8 mouse cellular contexts compared by ENCODE assay signal in genomic region chr7:145284293-145284692, GRCm38 (mm10). TPM values are rescaled to one million over a fixed set of nuclear protein-coding genes. Genes with fewer than 3 reads are reported as not detected.
DNase-seq lines count a peak whose midpoint lies in the region; ATAC-seq and TF ChIP-seq lines count a peak whose summit lies in the region.
"Had no signal": no experiment of that assay in that cellular context is flagged by ENCODE, and none has a peak within 500 bp of the region (broad histone marks: within the 10 kb centered on the region; RNA-seq: fewer than 3 reads in every experiment).

No protein-coding gene starts in this region.

- peaks cover 7% of the 10 kb centered on the region; the same call in 1 of the 2 replicates for H3K4me1 ChIP-seq in neural tube, embryonic 11.5 days (ENCODE audit: control insufficient read depth, insufficient read depth, low read length)
- H3K4me1 ChIP-seq in hindbrain, embryonic 14.5 days (replicated peaks; ENCODE audit: control insufficient read depth, insufficient read depth, low read length) = no peaks in the 10 kb centered on the region
- peaks cover 8% of the 10 kb centered on the region; the same call in 1 of the 2 replicates for H3K4me1 ChIP-seq in lung, postnatal 0 days (ENCODE audit: insufficient read depth, low read depth, low read length)

- peaks cover 2% of the 10 kb centered on the region; the same call in 1 of the 2 replicates for H3K36me3 ChIP-seq in neural tube, embryonic 11.5 days (ENCODE audit: control insufficient read depth, insufficient read depth, low read length)
- H3K36me3 ChIP-seq in hindbrain, embryonic 14.5 days (replicated peaks; ENCODE audit: control insufficient read depth, insufficient read depth) = no peaks in the 10 kb centered on the region
- H3K36me3 ChIP-seq in lung, postnatal 0 days (ENCODE audit: insufficient read depth, low read length) = no peaks in the 10 kb centered on the region; the same call in none of the 2 replicates

- no peak for TF ChIP-seq CTCF in lung, postnatal 0 days (IDR thresholded peaks at IDR 0.05)

- 76% methylated on average over 3 of the region's 3 CpGs for WGBS in neural tube, embryonic 11.5 days
- 64% methylated on average over 3 of the region's 3 CpGs for WGBS in hindbrain, embryonic 14.5 days
- WGBS in lung, postnatal 0 days = 30% methylated on average over 3 of the region's 3 CpGs

- H3K27ac ChIP-seq in neural tube, embryonic 11.5 days (ENCODE audit: low read depth, low read length) = no peak overlapping the region
- no peak overlapping the region for H3K27ac ChIP-seq in hindbrain, embryonic 14.5 days
- peak overlapping the region; percentile 85 for H3K27ac ChIP-seq in lung, postnatal 0 days (ENCODE audit: low read length)

- H3K9me3 ChIP-seq in neural tube, embryonic 11.5 days (ENCODE audit: control insufficient read depth, low read length) = no peaks in the 10 kb centered on the region
- no peaks in the 10 kb centered on the region for H3K9me3 ChIP-seq in hindbrain, embryonic 14.5 days (ENCODE audit: control insufficient read depth, low read length)
- no peaks in the 10 kb centered on the region for H3K9me3 ChIP-seq in lung, postnatal 0 days (ENCODE audit: low read length)

- peak overlapping the region; percentile 53; the same call in 1 of the 2 replicates for H3K4me2 ChIP-seq in neural tube, embryonic 11.5 days (ENCODE audit: low read depth)
- H3K4me2 ChIP-seq in hindbrain, embryonic 14.5 days (replicated peaks) = peak overlapping the region; percentile 50
- peak overlapping the region; percentile 66 for H3K4me2 ChIP-seq in lung, postnatal 0 days (replicated peaks; ENCODE audit: low read depth, low read length)

- H3K4me3 ChIP-seq in neural tube, embryonic 11.5 days (ENCODE audit: low read depth, low read length) = no peak overlapping the region
- H3K4me3 ChIP-seq in hindbrain, embryonic 14.5 days (replicated peaks; ENCODE audit: low read length) = no peak overlapping the region
- H3K4me3 ChIP-seq in lung, postnatal 0 days (ENCODE audit: low read depth, low read length) = peak overlapping the region; percentile 46; the same call in 1 of the 2 replicates

- TF ChIP-seq EP300 in lung, postnatal 0 days (IDR thresholded peaks at IDR 0.05) = peak; percentile 94

- no peaks in the 10 kb centered on the region for H3K27me3 ChIP-seq in neural tube, embryonic 11.5 days (ENCODE audit: control insufficient read depth, insufficient read depth, low read length)
- H3K27me3 ChIP-seq in hindbrain, embryonic 14.5 days (ENCODE audit: control insufficient read depth, insufficient read depth, low read length) = no peaks in the 10 kb centered on the region
- H3K27me3 ChIP-seq in lung, postnatal 0 days (replicated peaks; ENCODE audit: insufficient read depth, low read length) = no peaks in the 10 kb centered on the region

- no peak for ATAC-seq in neural tube, embryonic 11.5 days (ENCODE audit: insufficient read depth, low FRiP score, low TSS enrichment)
- ATAC-seq in hindbrain, embryonic 14.5 days (ENCODE audit: low FRiP score) = no peak
- ATAC-seq in lung, postnatal 0 days = peak; percentile 90

- DNase-seq in neural tube, embryonic 11.5 days (ENCODE audit: low spot score) = no peak
- no peak for DNase-seq in neural tube, embryonic 10.5 days (ENCODE audit: extremely low spot score, low spot score)
- DNase-seq in hindbrain, embryonic 14.5 days (ENCODE audit: low spot score) = no peak
- peak; percentile 92 for DNase-seq in lung, postnatal 0 days (ENCODE audit: low spot score)
- no peak for DNase-seq in adrenal gland, postnatal 10 days
- no peak for DNase-seq in right cerebral cortex, postnatal 36 days (ENCODE audit: low spot score in 2 of 2)
- no peak for DNase-seq in T-cell, adult 2 months (ENCODE audit: low spot score)

- H3K9ac ChIP-seq in neural tube, embryonic 11.5 days (ENCODE audit: low read length) = no peak overlapping the region
- H3K9ac ChIP-seq in hindbrain, embryonic 14.5 days = no peak overlapping the region
- H3K9ac ChIP-seq in lung, postnatal 0 days (replicated peaks; ENCODE audit: low read depth) = 0 out of 2 replicates have a peak overlapping the region, but pooled peaks have one; percentile 8

RNA-seq across cellular contexts. Expression of gene Tpcn2, which starts 0.5 kb away (rescaled TPM):
- 1.8 and 2.4 TPM in 2 replicates for polyA plus RNA-seq in neural tube, embryonic 11.5 days (2014; fragmentation: Nextera tagmentation; extraction: Ambion mirVana)
- 0.95 and 1.3 TPM in 2 replicates for polyA plus RNA-seq in hindbrain, embryonic 14.5 days (2014; fragmentation: Nextera tagmentation; extraction: Ambion mirVana)
- 17.3 and 22.7 TPM in 2 replicates for polyA plus RNA-seq in lung, postnatal 0 days (2015; fragmentation: Nextera tagmentation; extraction: Ambion mirVana)
- total RNA-seq in adrenal gland, postnatal 10 days (2021) = 10 to 100 TPM; 12.4 to 18.4 TPM

RNA-seq across cellular contexts. Expression of gene Mrgprf, which starts 16.3 kb away (rescaled TPM):
- polyA plus RNA-seq in neural tube, embryonic 11.5 days (2014; fragmentation: Nextera tagmentation; extraction: Ambion mirVana) = not detected in 2 replicates
- polyA plus RNA-seq in hindbrain, embryonic 14.5 days (2014; fragmentation: Nextera tagmentation; extraction: Ambion mirVana) = 2.3 and 3.1 TPM in 2 replicates
- polyA plus RNA-seq in lung, postnatal 0 days (2015; fragmentation: Nextera tagmentation; extraction: Ambion mirVana) = 2.6 and 3.4 TPM in 2 replicates
- total RNA-seq in adrenal gland, postnatal 10 days (2021) = 1 to 10 TPM; 4.3 to 4.6 TPM

RNA-seq across cellular contexts. Expression of gene Mrgprd, which starts 30.3 kb away (rescaled TPM):
- not detected in 2 replicates for polyA plus RNA-seq in neural tube, embryonic 11.5 days (2014; fragmentation: Nextera tagmentation; extraction: Ambion mirVana)
- polyA plus RNA-seq in hindbrain, embryonic 14.5 days (2014; fragmentation: Nextera tagmentation; extraction: Ambion mirVana) = 0.18 TPM in 1 of 2 replicates, not detected in the other
- polyA plus RNA-seq in lung, postnatal 0 days (2015; fragmentation: Nextera tagmentation; extraction: Ambion mirVana) = not detected in 2 replicates
- not detected for total RNA-seq in adrenal gland, postnatal 10 days (2021)
- total RNA-seq: gastrocnemius, postnatal 10 days had no signal
